Mouse (Mus musculus): Measurements from ENCODE around the gene Enox2.

Enox2 gene

GRCm38 (mm10) chrX:49287700-49288563, at the start of gene Enox2:
TSS of gene Enox2 (minus strand) at chrX:49288259.
- Histone ChIP-seq H3K27me3 (ENCODE audit: control insufficient read depth, insufficient read depth, low read length, poor library complexity, severe bottlenecking) (no peaks in the 10 kb centered on the region), H3K36me3 (ENCODE audit: control insufficient read depth, insufficient read depth, low read length, poor library complexity, severe bottlenecking) (no peaks in the 10 kb centered on the region)
- peak; percentile 73 for DNase-seq (ENCODE audit: low read depth, low spot score)

- DNase-seq (ENCODE audit: low read depth, low spot score), result peak; percentile 25
- no peaks in the 10 kb centered on the region for H3K27me3 ChIP-seq (ENCODE audit: control insufficient read depth, insufficient read depth, low read length, poor library complexity, severe bottlenecking)
- H3K36me3 ChIP-seq (ENCODE audit: control insufficient read depth, insufficient read depth, low read length, poor library complexity, severe bottlenecking), result no peaks in the 10 kb centered on the region
Observed at GRCm38 (mm10) chrX:49309496-49309895, 21.4 kb upstream of the Enox2 start.

- no peaks in the 10 kb centered on the region for H3K27me3 ChIP-seq (ENCODE audit: control insufficient read depth, insufficient read depth, low read length, poor library complexity, severe bottlenecking)
- peak; percentile 64 for DNase-seq (ENCODE audit: low read depth, low spot score)
- no peaks in the 10 kb centered on the region for H3K36me3 ChIP-seq (ENCODE audit: control insufficient read depth, insufficient read depth, low read length, poor library complexity, severe bottlenecking)
Observed at GRCm38 (mm10) chrX:49306659-49307058, 18.6 kb upstream of the Enox2 start.

GRCm38 (mm10) chrX:49279918-49280586, 8.0 kb downstream of the Enox2 start:
- no peak for DNase-seq (ENCODE audit: low read depth, low spot score)
- H3K27me3 ChIP-seq (ENCODE audit: control insufficient read depth, insufficient read depth, low read length, poor library complexity, severe bottlenecking), result no peaks in the 10 kb centered on the region

GRCm38 (mm10) chrX:49273487-49274042, 14.5 kb downstream of the Enox2 start:
- H3K36me3 ChIP-seq (ENCODE audit: control insufficient read depth, insufficient read depth, low read length, poor library complexity, severe bottlenecking), result no peaks in the 10 kb centered on the region
- DNase-seq (ENCODE audit: low read depth, low spot score), result no peak

More at GRCm38 (mm10) chrX:49279918-49280586, 8.0 kb downstream of the Enox2 start:
- H3K36me3 ChIP-seq (ENCODE audit: control insufficient read depth, insufficient read depth, low read length, poor library complexity, severe bottlenecking), result no peaks in the 10 kb centered on the region

GRCm38 (mm10) chrX:49250816-49251215, 37.2 kb downstream of the Enox2 start:
- Histone ChIP-seq H3K27me3 (ENCODE audit: control insufficient read depth, insufficient read depth, low read length, poor library complexity, severe bottlenecking) (no peaks in the 10 kb centered on the region), H3K36me3 (ENCODE audit: control insufficient read depth, insufficient read depth, low read length, poor library complexity, severe bottlenecking) (no peaks in the 10 kb centered on the region)
- no peak for DNase-seq (ENCODE audit: low read depth, low spot score)

More at GRCm38 (mm10) chrX:49273487-49274042, 14.5 kb downstream of the Enox2 start:
- no peaks in the 10 kb centered on the region for H3K27me3 ChIP-seq (ENCODE audit: control insufficient read depth, insufficient read depth, low read length, poor library complexity, severe bottlenecking)

GRCm38 (mm10) chrX:49225792-49226426, 62.1 kb downstream of the Enox2 start:
- H3K36me3 ChIP-seq (ENCODE audit: control insufficient read depth, insufficient read depth, low read length, poor library complexity, severe bottlenecking), result no peaks in the 10 kb centered on the region
- no peak for DNase-seq (ENCODE audit: low read depth, low spot score)
- no peaks in the 10 kb centered on the region for H3K27me3 ChIP-seq (ENCODE audit: control insufficient read depth, insufficient read depth, low read length, poor library complexity, severe bottlenecking)

- DNase-seq (ENCODE audit: low read depth, low spot score), result no peak
Observed at GRCm38 (mm10) chrX:49216422-49216821, 71.6 kb downstream of the Enox2 start.

GRCm38 (mm10) chrX:49196386-49196785, 91.7 kb downstream of the Enox2 start:
- H3K36me3 ChIP-seq (ENCODE audit: control insufficient read depth, insufficient read depth, low read length, poor library complexity, severe bottlenecking), result no peaks in the 10 kb centered on the region
- no peaks in the 10 kb centered on the region for H3K27me3 ChIP-seq (ENCODE audit: control insufficient read depth, insufficient read depth, low read length, poor library complexity, severe bottlenecking)
- DNase-seq (ENCODE audit: low read depth, low spot score), result peak; percentile 59

More at GRCm38 (mm10) chrX:49216422-49216821, 71.6 kb downstream of the Enox2 start:
- Histone ChIP-seq H3K36me3 (ENCODE audit: control insufficient read depth, insufficient read depth, low read length, poor library complexity, severe bottlenecking) (no peaks in the 10 kb centered on the region), H3K27me3 (ENCODE audit: control insufficient read depth, insufficient read depth, low read length, poor library complexity, severe bottlenecking) (no peaks in the 10 kb centered on the region)

- DNase-seq (ENCODE audit: low read depth, low spot score), result no peak
- Histone ChIP-seq H3K36me3 (ENCODE audit: control insufficient read depth, insufficient read depth, low read length, poor library complexity, severe bottlenecking) (no peaks in the 10 kb centered on the region), H3K27me3 (ENCODE audit: control insufficient read depth, insufficient read depth, low read length, poor library complexity, severe bottlenecking) (no peaks in the 10 kb centered on the region)
Observed at GRCm38 (mm10) chrX:49181136-49181535, 106.9 kb downstream of the Enox2 start.

- Histone ChIP-seq H3K27me3 (ENCODE audit: control insufficient read depth, insufficient read depth, low read length, poor library complexity, severe bottlenecking) (no peaks in the 10 kb centered on the region), H3K36me3 (ENCODE audit: control insufficient read depth, insufficient read depth, low read length, poor library complexity, severe bottlenecking) (no peaks in the 10 kb centered on the region)
- peak; percentile 49 for DNase-seq (ENCODE audit: low read depth, low spot score)
Observed at GRCm38 (mm10) chrX:49178670-49179069, 109.4 kb downstream of the Enox2 start.

GRCm38 (mm10) chrX:49154280-49154679, 133.8 kb downstream of the Enox2 start:
- Histone ChIP-seq H3K36me3 (ENCODE audit: control insufficient read depth, insufficient read depth, low read length, poor library complexity, severe bottlenecking) (no peaks in the 10 kb centered on the region), H3K27me3 (ENCODE audit: control insufficient read depth, insufficient read depth, low read length, poor library complexity, severe bottlenecking) (no peaks in the 10 kb centered on the region)

GRCm38 (mm10) chrX:49124774-49125429, 163.2 kb downstream of the Enox2 start:
- no peaks in the 10 kb centered on the region for H3K36me3 ChIP-seq (ENCODE audit: control insufficient read depth, insufficient read depth, low read length, poor library complexity, severe bottlenecking)
- no peaks in the 10 kb centered on the region for H3K27me3 ChIP-seq (ENCODE audit: control insufficient read depth, insufficient read depth, low read length, poor library complexity, severe bottlenecking)
- DNase-seq (ENCODE audit: low read depth, low spot score), result no peak

More at GRCm38 (mm10) chrX:49154280-49154679, 133.8 kb downstream of the Enox2 start:
- DNase-seq (ENCODE audit: low read depth, low spot score), result no peak

- no peaks in the 10 kb centered on the region for H3K27me3 ChIP-seq (ENCODE audit: control insufficient read depth, insufficient read depth, low read length, poor library complexity, severe bottlenecking)
- peak; percentile 4 for DNase-seq (ENCODE audit: low read depth, low spot score)
- H3K36me3 ChIP-seq (ENCODE audit: control insufficient read depth, insufficient read depth, low read length, poor library complexity, severe bottlenecking), result no peaks in the 10 kb centered on the region
Observed at GRCm38 (mm10) chrX:49116465-49116864, 171.6 kb downstream of the Enox2 start.
